ENCODE assay signal across 11 mouse cellular contexts in genomic region chr13:40708913-40709312, GRCm38 (mm10). TPM values are rescaled to one million over a fixed set of nuclear protein-coding genes. Genes with fewer than 3 reads are reported as not detected.
A peak's percentile ranks its signal among the peaks of the same experiment; 100 is the strongest.
DNase-seq lines count a peak whose midpoint lies in the region; ATAC-seq and TF ChIP-seq lines count a peak whose summit lies in the region.
"Had no signal": no experiment of that assay in that cellular context is flagged by ENCODE, and none has a peak within 500 bp of the region (broad histone marks: within the 10 kb centered on the region; RNA-seq: fewer than 3 reads in every experiment).

No protein-coding gene starts in this region.

- H3K4me1 ChIP-seq in ES-Bruce4 (ENCODE audit: control insufficient read depth, insufficient read depth, low read length): peaks cover under 1% of the 10 kb centered on the region
- H3K4me1 ChIP-seq in forebrain, postnatal 0 days (ENCODE audit: insufficient read depth): no peaks in the 10 kb centered on the region
- H3K4me1 ChIP-seq in midbrain, embryonic 12.5 days: peaks cover 26% of the 10 kb centered on the region

- DNase-seq in ZHBTc4 (ENCODE audit: low read depth, low spot score): peak; percentile 67
- DNase-seq in forebrain, postnatal 0 days: no peak
- DNase-seq in gastrocnemius, adult 8-10 months (ENCODE audit: low spot score in 2 of 2): no peak
- no peak for DNase-seq in thymus, postnatal 0 days (ENCODE audit: low spot score)
- no peak for DNase-seq in adrenal gland, postnatal 25 days
- DNase-seq in thymus, adult 18-20 months: no peak
- DNase-seq: heart, postnatal 36 days; lung, adult 2 months had no signal

- WGBS in forebrain, postnatal 0 days: 2% methylated on average over 26 of the region's 26 CpGs
- WGBS in midbrain, embryonic 12.5 days: under 1% methylated on average over 26 of the region's 26 CpGs

- H3K9me3 ChIP-seq in ES-Bruce4 (replicated peaks; ENCODE audit: control insufficient read depth, insufficient read depth, low read length, poor library complexity, severe bottlenecking): no peaks in the 10 kb centered on the region
- no peaks in the 10 kb centered on the region for H3K9me3 ChIP-seq in forebrain, postnatal 0 days (ENCODE audit: low read length)
- H3K9me3 ChIP-seq in midbrain, embryonic 12.5 days: no peaks in the 10 kb centered on the region

- no peak overlapping the region for H3K27ac ChIP-seq in ES-Bruce4 (ENCODE audit: insufficient read depth, low read length)
- H3K27ac ChIP-seq in forebrain, postnatal 0 days (ENCODE audit: low read depth, low read length): no peak overlapping the region
- H3K27ac ChIP-seq in midbrain, embryonic 12.5 days (replicated peaks): 0 out of 2 replicates have a peak overlapping the region, but pooled peaks have one; percentile 30

- no peak for ATAC-seq in forebrain, postnatal 0 days
- peak; percentile 55 for ATAC-seq in midbrain, embryonic 12.5 days (ENCODE audit: low FRiP score, low read depth)

- no peak for TF ChIP-seq EP300 in ES-Bruce4 (IDR thresholded peaks at IDR 0.05; ENCODE audit: insufficient read depth, low read depth, low read length)

- H3K9ac ChIP-seq in ES-Bruce4 (ENCODE audit: low read depth, poor library complexity, severe bottlenecking): no peak overlapping the region
- no peak overlapping the region for H3K9ac ChIP-seq in forebrain, postnatal 0 days
- no peak overlapping the region; the same call in 1 of the 2 replicates for H3K9ac ChIP-seq in midbrain, embryonic 12.5 days (replicated peaks)

- TF ChIP-seq CTCF in ES-Bruce4 (IDR thresholded peaks at IDR 0.05; ENCODE audit: low read depth, low read length): no peak
- no peak for TF ChIP-seq CTCF in forebrain, postnatal 0 days (IDR thresholded peaks at IDR 0.05; ENCODE audit: low read depth)

- H3K4me2 ChIP-seq in forebrain, postnatal 0 days (ENCODE audit: low read depth): peak overlapping the region; percentile 10; the same call in 1 of the 2 replicates
- H3K4me2 ChIP-seq in midbrain, embryonic 12.5 days (replicated peaks): peak overlapping the region; percentile 27

- peaks cover 70% of the 10 kb centered on the region for H3K27me3 ChIP-seq in ES-Bruce4 (ENCODE audit: control insufficient read depth, insufficient read depth, low read length, poor library complexity, severe bottlenecking)
- peaks cover 94% of the 10 kb centered on the region for H3K27me3 ChIP-seq in forebrain, postnatal 0 days (ENCODE audit: insufficient read depth, low read length)
- peaks cover 93% of the 10 kb centered on the region for H3K27me3 ChIP-seq in midbrain, embryonic 12.5 days

- no peak for TF ChIP-seq POLR2A in ES-Bruce4 (IDR thresholded peaks at IDR 0.05; ENCODE audit: insufficient read depth, low read length)

- H3K36me3 ChIP-seq in ES-Bruce4 (ENCODE audit: control insufficient read depth, insufficient read depth, low read length, poor library complexity, severe bottlenecking): no peaks in the 10 kb centered on the region
- H3K36me3 ChIP-seq in forebrain, postnatal 0 days (ENCODE audit: insufficient read depth): no peaks in the 10 kb centered on the region
- no peaks in the 10 kb centered on the region for H3K36me3 ChIP-seq in midbrain, embryonic 12.5 days

- peak overlapping the region; percentile 50 for H3K4me3 ChIP-seq in ES-Bruce4 (ENCODE audit: low read depth, low read length)
- no peak overlapping the region for H3K4me3 ChIP-seq in forebrain, postnatal 0 days (ENCODE audit: low read depth, low read length)
- H3K4me3 ChIP-seq in midbrain, embryonic 12.5 days: peak overlapping the region; percentile 9; the same call in 1 of the 2 replicates
- H3K4me3 ChIP-seq: erythroblast, embryonic 14.5 days had no signal

RNA-seq across cellular contexts. Expression of gene Tfap2a, which starts 29.3 kb away (rescaled TPM):
- 1.5 and 1.9 TPM in 2 replicates for polyA plus RNA-seq in ES-Bruce4 (2011; ENCODE audit: insufficient read depth, insufficient read length, low read depth, missing spikeins)
- total RNA-seq in forebrain, postnatal 0 days (2014; rRNA removed): 0.38 TPM in 1 of 2 replicates, not detected in the other
- 0.18 and 0.28 TPM in 2 replicates for polyA plus RNA-seq in forebrain, postnatal 0 days (2015; fragmentation: Nextera tagmentation; extraction: Ambion mirVana)
- polyA plus RNA-seq in midbrain, embryonic 12.5 days (2016; fragmentation: Nextera tagmentation; extraction: Ambion mirVana): 5.9 and 6.3 TPM in 2 replicates
- total RNA-seq in gastrocnemius, adult 8-10 months (2022): under 1 TPM in 1 of 4 experiments, not detected in 3; 0.17 TPM
- 0.08 and 0.09 TPM in 2 replicates for polyA plus RNA-seq in thymus, postnatal 0 days (2015; fragmentation: Nextera tagmentation; extraction: Ambion mirVana)
- total RNA-seq in adrenal gland, postnatal 25 days (2021): 0.18 TPM in 1 of 2 replicates, not detected in the other
- polyA plus RNA-seq: erythroblast, embryonic 14.5 days had no signal
